Mouse (Mus musculus) embryonic facial prominence, embryonic 12.5 days (tissue): ENCODE results near the gene Dock1. TPM values are rescaled to one million over a fixed set of nuclear protein-coding genes. Genes with fewer than 3 reads are reported as not detected.

Source experiments
- ATAC-seq: fragments of 200-750 bp; cut with Nextera tagmentation; 2 replicates; pipeline ENCODE4 v1.8.0; 2017; ENCODE audit not compliant: insufficient number of reproducible peaks, insufficient read depth, low FRiP score, low TSS enrichment
- H3K27ac ChIP-seq: fragments of 300-500 bp; sonication (generic); 2 replicates; pipeline ENCODE4 v1.5.1; 2016; ENCODE audit warnings: mild to moderate bottlenecking
- H3K27me3 ChIP-seq: fragments of 300-500 bp; sonication (generic); 2 replicates; pipeline ENCODE4 v1.6.1; 2016; ENCODE audit warnings: mild to moderate bottlenecking, moderate library complexity
- H3K36me3 ChIP-seq: fragments of 300-500 bp; sonication (generic); 2 replicates; pipeline ENCODE4 v1.6.1; 2016; ENCODE audit warnings: mild to moderate bottlenecking
- H3K4me1 ChIP-seq: fragments of 300-500 bp; sonication (generic); 2 replicates; pipeline ENCODE4 v1.6.1; 2016
- H3K4me2 ChIP-seq: fragments of 300-500 bp; sonication (generic); replicated peaks from 2 replicates; pipeline ENCODE4 v1.6.1; 2016; ENCODE audit warnings: mild to moderate bottlenecking, moderate library complexity
- H3K4me3 ChIP-seq: fragments of 300-500 bp; sonication (generic); 2 replicates; pipeline ENCODE4 v1.5.1; 2016; ENCODE audit warnings: mild to moderate bottlenecking
- H3K9ac ChIP-seq: fragments of 300-500 bp; sonication (generic); 2 replicates; pipeline ENCODE4 v1.6.1; 2016; ENCODE audit warnings: mild to moderate bottlenecking, moderate library complexity
- H3K9me3 ChIP-seq: fragments of 300-500 bp; sonication (generic); 2 replicates; pipeline ENCODE4 v1.6.1; 2016; ENCODE audit warnings: mild to moderate bottlenecking, moderate library complexity
- WGBS: fragments of 180-500 bp; shearing (Covaris S2); methylation state at CpG from one replicate; pipeline ENCODE4 v1.1.7; 2016; 5-methylcytosine and 5-hydroxymethylcytosine counted together
- polyA plus RNA-seq: library from polyadenylated mRNA; unstranded; fragments of >200 nt; fragmentation: Nextera tagmentation; extraction: Ambion mirVana; gene quantifications from 2 replicates; pipeline ENCODE4 v1.2.1, GENCODE M21; 2016

Dock1 gene
- polyA plus RNA-seq, 1 experiment from 2014 or later = 50.5 TPM

DNA sequence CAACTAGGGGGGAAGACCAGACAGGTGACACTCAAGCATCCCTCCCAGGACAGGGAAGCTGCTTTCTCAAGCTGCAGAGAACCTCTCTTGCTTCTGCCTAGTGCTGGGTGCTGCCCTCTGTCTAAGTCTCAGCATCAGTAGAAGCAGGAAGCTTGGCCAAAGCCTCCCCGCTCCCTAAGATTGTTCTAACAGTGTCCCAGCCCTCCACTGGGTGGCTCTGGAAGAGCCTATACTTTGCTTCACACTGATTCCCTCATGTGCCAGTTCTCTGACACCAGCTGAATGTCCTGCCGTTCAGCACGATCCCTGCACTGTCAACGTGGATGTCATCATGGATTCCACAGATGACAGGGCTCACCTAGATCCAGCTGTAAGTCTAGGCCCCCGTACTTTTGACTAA lies 324.5 kb downstream of the Dock1 start:
- Histone ChIP-seq H3K9me3 (no peaks in the 10 kb centered on the region), H3K36me3 (peaks cover 12% of the 10 kb centered on the region), H3K4me1 (no peaks in the 10 kb centered on the region), H3K4me3 (no peak overlapping the region), H3K27me3 (no peaks in the 10 kb centered on the region), H3K9ac (no peak overlapping the region), H3K4me2 (no peak overlapping the region), H3K27ac (no peak overlapping the region)
- no peak for ATAC-seq
- WGBS = 89% methylated on average over 5 of the region's 5 CpGs

DNA sequence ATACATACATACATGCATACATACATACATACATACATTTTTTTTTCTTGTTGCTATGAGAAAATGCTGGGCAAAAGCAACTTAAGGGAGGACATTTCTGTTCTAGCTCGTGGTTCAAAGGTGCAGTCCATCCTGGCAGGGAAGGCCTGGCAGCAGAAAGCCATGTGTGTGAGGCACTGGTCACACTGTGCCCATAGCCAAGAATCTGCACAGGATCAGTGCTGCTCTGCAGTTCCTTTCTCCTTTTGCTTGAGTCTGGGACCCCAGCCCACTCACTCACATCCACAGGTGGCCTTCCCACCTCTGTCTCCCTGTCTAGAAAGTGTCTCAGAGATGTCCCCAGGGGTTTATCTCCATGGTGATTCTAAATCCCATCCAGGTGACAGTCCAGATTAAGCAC lies 331.8 kb downstream of the Dock1 start:
- Histone ChIP-seq H3K27ac (no peak overlapping the region), H3K36me3 (peaks cover 25% of the 10 kb centered on the region), H3K4me1 (no peaks in the 10 kb centered on the region), H3K4me2 (no peak overlapping the region), H3K27me3 (no peaks in the 10 kb centered on the region), H3K9me3 (no peaks in the 10 kb centered on the region), H3K9ac (no peak overlapping the region), H3K4me3 (no peak overlapping the region)
- no peak for ATAC-seq
- WGBS = 91% methylated on average over 1 of the region's 1 CpGs

GRCm38 (mm10) chr7:135002891-135003290 lies 332.4 kb downstream of the Dock1 start:
- ATAC-seq = no peak
- Histone ChIP-seq H3K27me3 (no peaks in the 10 kb centered on the region), H3K4me3 (no peak overlapping the region), H3K36me3 (peaks cover 25% of the 10 kb centered on the region), H3K9me3 (no peaks in the 10 kb centered on the region), H3K27ac (no peak overlapping the region), H3K9ac (no peak overlapping the region), H3K4me1 (no peaks in the 10 kb centered on the region), H3K4me2 (no peak overlapping the region)
- 76% methylated on average over 9 of the region's 9 CpGs for WGBS

GRCm38 (mm10) chr7:135005964-135006560 lies 335.6 kb downstream of the Dock1 start:
- Histone ChIP-seq H3K4me3 (no peak overlapping the region), H3K36me3 (peaks cover 11% of the 10 kb centered on the region; the same call in 1 of the 2 replicates), H3K27me3 (no peaks in the 10 kb centered on the region), H3K4me1 (no peaks in the 10 kb centered on the region), H3K4me2 (no peak overlapping the region), H3K9me3 (no peaks in the 10 kb centered on the region), H3K9ac (no peak overlapping the region), H3K27ac (no peak overlapping the region)
- WGBS = 50% methylated on average over 7 of the region's 7 CpGs
- no peak for ATAC-seq

GRCm38 (mm10) chr7:135008021-135008420 lies 337.6 kb downstream of the Dock1 start:
- H3K9me3 ChIP-seq = no peaks in the 10 kb centered on the region
- no peak for ATAC-seq
- H3K27ac ChIP-seq = no peak overlapping the region
- no peaks in the 10 kb centered on the region for H3K4me1 ChIP-seq
- no peaks in the 10 kb centered on the region for H3K36me3 ChIP-seq
- no peak overlapping the region for H3K9ac ChIP-seq
- WGBS = 86% methylated on average over 2 of the region's 2 CpGs
- no peak overlapping the region for H3K4me2 ChIP-seq
- H3K4me3 ChIP-seq = no peak overlapping the region
- no peaks in the 10 kb centered on the region for H3K27me3 ChIP-seq

DNA sequence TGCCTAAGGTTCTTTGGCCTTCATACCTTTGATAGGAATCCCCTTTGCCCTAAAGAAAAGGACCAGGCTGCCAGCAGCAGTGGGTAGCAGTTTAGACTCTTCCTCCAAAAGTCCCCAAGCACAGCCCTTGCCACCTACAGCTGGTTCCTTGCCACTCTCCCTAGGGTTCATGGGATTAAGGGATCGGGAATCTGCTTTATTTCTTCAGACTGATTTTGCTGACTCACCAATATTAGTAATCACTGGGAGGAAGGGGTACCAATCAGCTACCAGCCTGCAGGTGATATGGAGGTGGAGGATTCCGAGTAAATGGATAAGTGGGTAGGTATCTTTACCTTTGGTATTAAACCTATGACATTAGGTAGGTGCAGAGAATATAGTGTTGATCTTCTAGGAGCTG lies 340.5 kb downstream of the Dock1 start:
- no peak for ATAC-seq
- Histone ChIP-seq H3K27me3 (no peaks in the 10 kb centered on the region), H3K4me1 (no peaks in the 10 kb centered on the region), H3K9me3 (no peaks in the 10 kb centered on the region), H3K4me2 (no peak overlapping the region), H3K9ac (no peak overlapping the region), H3K36me3 (no peaks in the 10 kb centered on the region), H3K4me3 (no peak overlapping the region), H3K27ac (no peak overlapping the region)
- WGBS = 87% methylated on average over 2 of the region's 2 CpGs

GRCm38 (mm10) chr7:135017531-135017930 lies 347.1 kb downstream of the Dock1 start:
- H3K27ac ChIP-seq = no peak overlapping the region

GRCm38 (mm10) chr7:135020762-135021161 lies 350.3 kb downstream of the Dock1 start:
- H3K4me3 ChIP-seq = no peak overlapping the region
- no peaks in the 10 kb centered on the region for H3K36me3 ChIP-seq
- H3K9me3 ChIP-seq = no peaks in the 10 kb centered on the region
- H3K4me2 ChIP-seq = no peak overlapping the region
- no peak for ATAC-seq
- WGBS = 77% methylated on average over 7 of the region's 7 CpGs
- H3K9ac ChIP-seq = no peak overlapping the region
- no peak overlapping the region for H3K27ac ChIP-seq
- 0 out of 2 replicates have a peak, but pooled peaks cover 6% of the 10 kb centered on the region for H3K4me1 ChIP-seq
- H3K27me3 ChIP-seq = no peaks in the 10 kb centered on the region

More at GRCm38 (mm10) chr7:135017531-135017930, 347.1 kb downstream of the Dock1 start:
- H3K27me3 ChIP-seq = no peaks in the 10 kb centered on the region
- H3K9ac ChIP-seq = no peak overlapping the region
- no peak overlapping the region for H3K4me3 ChIP-seq
- H3K4me2 ChIP-seq = no peak overlapping the region
- H3K4me1 ChIP-seq = 0 out of 2 replicates have a peak, but pooled peaks cover 6% of the 10 kb centered on the region
- no peaks in the 10 kb centered on the region for H3K36me3 ChIP-seq
- H3K9me3 ChIP-seq = no peaks in the 10 kb centered on the region
- 66% methylated on average over 1 of the region's 1 CpGs for WGBS
- ATAC-seq = no peak

GRCm38 (mm10) chr7:135021544-135022100 lies 351.2 kb downstream of the Dock1 start:
- WGBS = 91% methylated on average over 9 of the region's 9 CpGs
- H3K27ac ChIP-seq = no peak overlapping the region
- no peak overlapping the region for H3K9ac ChIP-seq
- H3K9me3 ChIP-seq = no peaks in the 10 kb centered on the region
- H3K4me3 ChIP-seq = no peak overlapping the region
- no peak for ATAC-seq
- H3K36me3 ChIP-seq = no peaks in the 10 kb centered on the region
- no peak overlapping the region for H3K4me2 ChIP-seq
- H3K4me1 ChIP-seq = 0 out of 2 replicates have a peak, but pooled peaks cover 1% of the 10 kb centered on the region
- H3K27me3 ChIP-seq = no peaks in the 10 kb centered on the region

DNA sequence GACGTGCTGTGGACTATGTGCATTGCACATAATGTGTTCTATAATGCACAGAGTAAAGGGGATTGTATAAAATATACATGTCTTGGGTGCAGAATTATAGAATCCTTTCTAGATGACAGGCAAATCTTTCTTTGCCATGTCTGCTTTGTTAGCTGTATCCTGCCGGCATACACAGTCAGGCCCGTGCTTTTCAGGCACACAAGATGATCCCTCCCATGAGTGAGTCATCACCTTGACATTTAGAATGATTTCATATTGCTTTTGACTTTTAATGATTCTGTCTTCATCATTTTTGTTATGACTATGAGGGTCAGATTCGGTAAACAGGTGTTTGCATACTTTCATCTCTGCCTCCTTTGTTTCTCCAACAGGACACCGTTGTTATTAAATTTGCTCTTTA lies 354.1 kb downstream of the Dock1 start:
- H3K4me1 ChIP-seq = no peaks in the 10 kb centered on the region
- no peak overlapping the region for H3K9ac ChIP-seq
- H3K9me3 ChIP-seq = no peaks in the 10 kb centered on the region
- 93% methylated on average over 5 of the region's 5 CpGs for WGBS
- ATAC-seq = no peak
- no peak overlapping the region for H3K27ac ChIP-seq
- no peak overlapping the region for H3K4me3 ChIP-seq
- no peaks in the 10 kb centered on the region for H3K36me3 ChIP-seq
- H3K4me2 ChIP-seq = no peak overlapping the region
- H3K27me3 ChIP-seq = no peaks in the 10 kb centered on the region

GRCm38 (mm10) chr7:135028716-135029115 lies 358.3 kb downstream of the Dock1 start:
- WGBS = 90% methylated on average over 2 of the region's 2 CpGs
- no peak overlapping the region for H3K9ac ChIP-seq
- no peaks in the 10 kb centered on the region for H3K4me1 ChIP-seq
- H3K4me2 ChIP-seq = no peak overlapping the region
- H3K9me3 ChIP-seq = no peaks in the 10 kb centered on the region
- no peak for ATAC-seq
- no peak overlapping the region for H3K4me3 ChIP-seq
- no peaks in the 10 kb centered on the region for H3K27me3 ChIP-seq
- no peaks in the 10 kb centered on the region for H3K36me3 ChIP-seq
- no peak overlapping the region for H3K27ac ChIP-seq

- no peaks in the 10 kb centered on the region for H3K4me1 ChIP-seq
- no peaks in the 10 kb centered on the region for H3K27me3 ChIP-seq
- ATAC-seq = no peak
- H3K36me3 ChIP-seq = no peaks in the 10 kb centered on the region
- H3K9me3 ChIP-seq = no peaks in the 10 kb centered on the region
- WGBS = 81% methylated on average over 3 of the region's 3 CpGs
- no peak overlapping the region for H3K4me3 ChIP-seq
- no peak overlapping the region for H3K27ac ChIP-seq
- no peak overlapping the region for H3K9ac ChIP-seq
- no peak overlapping the region for H3K4me2 ChIP-seq
These were observed 358.7 kb downstream of the Dock1 start for GRCm38 (mm10) chr7:135029136-135029535.
